Mouse (Mus musculus): ENCODE measurements at regions not wholly inside any gene's neighbourhood (a gene's known extent, or its start where the extent isn't known, plus 50 kb on each side); places are given as distances from the start of the nearest gene placed in this dataset.

GRCm38 (mm10) chr16:51809120-51809519 is 221.9 kb upstream of the Cblb start:
- Histone ChIP-seq H3K9ac (ENCODE audit: low read depth, low read length) (no peak overlapping the region), H3K4me3 (ENCODE audit: low read length) (no peak overlapping the region), H3K36me3 (ENCODE audit: control insufficient read depth, insufficient read depth, low read length) (no peaks in the 10 kb centered on the region), H3K9me3 (ENCODE audit: control insufficient read depth, low read length) (no peaks in the 10 kb centered on the region), H3K4me2 (ENCODE audit: low read length) (no peak overlapping the region), H3K27ac (ENCODE audit: low read depth, low read length) (no peak overlapping the region), H3K4me1 (ENCODE audit: control insufficient read depth, insufficient read depth, low read depth, low read length) (no peaks in the 10 kb centered on the region), H3K27me3 (replicated peaks; ENCODE audit: control insufficient read depth, insufficient read depth, low read length) (no peaks in the 10 kb centered on the region)
- ATAC-seq, result no peak
- 84% methylated on average over 2 of the region's 2 CpGs for WGBS

DNA sequence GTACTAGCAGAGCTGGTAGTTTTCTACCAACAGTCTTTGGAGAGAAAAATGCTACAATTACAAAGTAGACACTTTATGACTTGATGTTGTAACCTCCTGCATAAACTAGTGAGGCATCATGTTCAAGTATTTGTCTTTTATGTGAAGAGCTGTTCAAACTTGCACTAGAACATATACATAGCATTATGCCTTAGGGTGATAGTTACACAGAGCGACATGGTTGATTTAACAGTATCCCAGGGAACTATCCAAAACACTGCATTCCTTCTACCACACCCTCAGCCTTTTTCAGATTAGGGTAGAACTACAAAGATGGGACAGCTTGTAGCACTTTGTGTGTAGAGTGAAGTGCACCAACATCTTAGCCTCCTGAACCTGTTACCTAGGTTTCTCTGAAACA is 220.0 kb upstream of the Cblb start:
- H3K4me1 ChIP-seq (ENCODE audit: control insufficient read depth, insufficient read depth, low read depth, low read length), result no peaks in the 10 kb centered on the region
- no peaks in the 10 kb centered on the region for H3K36me3 ChIP-seq (ENCODE audit: control insufficient read depth, insufficient read depth, low read length)
- no peaks in the 10 kb centered on the region for H3K27me3 ChIP-seq (replicated peaks; ENCODE audit: control insufficient read depth, insufficient read depth, low read length)
- H3K4me3 ChIP-seq (ENCODE audit: low read length), result no peak overlapping the region
- 95% methylated on average over 1 of the region's 1 CpGs for WGBS
- H3K9me3 ChIP-seq (ENCODE audit: control insufficient read depth, low read length), result no peaks in the 10 kb centered on the region
- no peak overlapping the region for H3K9ac ChIP-seq (ENCODE audit: low read depth, low read length)
- no peak overlapping the region for H3K4me2 ChIP-seq (ENCODE audit: low read length)
- H3K27ac ChIP-seq (ENCODE audit: low read depth, low read length), result no peak overlapping the region
- no peak for ATAC-seq

DNA sequence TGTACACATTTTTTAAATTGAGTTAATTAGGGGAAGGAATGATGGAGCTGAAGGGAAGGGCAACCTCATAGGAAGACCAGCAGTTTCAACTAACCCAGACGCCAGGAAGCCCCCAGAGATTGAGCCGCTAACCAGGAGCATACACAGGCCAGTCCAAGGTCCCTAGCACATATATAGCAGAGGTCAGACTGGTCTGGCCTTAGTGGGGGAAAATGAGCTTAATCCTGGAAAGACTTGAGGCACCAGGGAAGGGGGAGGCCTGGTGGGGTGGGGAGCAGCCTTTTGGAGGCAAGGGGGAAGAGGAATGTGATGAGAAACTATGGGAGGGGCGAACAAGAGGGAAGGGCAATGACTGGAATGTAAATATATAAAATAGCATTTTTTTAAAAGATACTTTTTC is 188.3 kb upstream of the Cblb start:
- H3K27ac ChIP-seq (ENCODE audit: low read depth, low read length), result no peak overlapping the region
- no peaks in the 10 kb centered on the region for H3K9me3 ChIP-seq (ENCODE audit: control insufficient read depth, low read length)
- no peaks in the 10 kb centered on the region for H3K27me3 ChIP-seq (replicated peaks; ENCODE audit: control insufficient read depth, insufficient read depth, low read length)
- no peak overlapping the region for H3K4me3 ChIP-seq (ENCODE audit: low read length)
- no peaks in the 10 kb centered on the region for H3K4me1 ChIP-seq (ENCODE audit: control insufficient read depth, insufficient read depth, low read depth, low read length)
- H3K9ac ChIP-seq (ENCODE audit: low read depth, low read length), result no peak overlapping the region
- no peak overlapping the region for H3K4me2 ChIP-seq (ENCODE audit: low read length)
- ATAC-seq, result no peak
- 84% methylated on average over 3 of the region's 3 CpGs for WGBS
- H3K36me3 ChIP-seq (ENCODE audit: control insufficient read depth, insufficient read depth, low read length), result no peaks in the 10 kb centered on the region

DNA sequence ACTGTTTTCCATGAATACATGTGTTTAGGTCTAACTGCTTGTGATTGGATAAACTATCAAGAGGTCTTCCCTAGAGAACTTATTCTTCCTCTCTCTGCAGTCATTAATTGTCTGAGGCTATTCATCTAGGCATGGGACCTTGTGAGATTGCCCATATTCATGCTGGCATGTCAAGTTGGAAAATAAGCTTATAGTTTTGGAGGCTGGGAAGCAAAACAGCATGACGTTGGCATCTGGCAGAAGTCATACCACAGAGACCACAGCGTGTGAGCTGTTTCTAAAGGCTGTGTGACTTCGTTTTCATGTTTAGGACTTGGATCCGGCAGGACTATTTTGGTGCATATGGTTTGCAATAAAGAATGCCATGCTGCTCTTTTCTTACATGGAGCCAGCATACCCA is 185.5 kb upstream of the Cblb start:
- H3K27me3 ChIP-seq (replicated peaks; ENCODE audit: control insufficient read depth, insufficient read depth, low read length), result no peaks in the 10 kb centered on the region
- H3K27ac ChIP-seq (ENCODE audit: low read depth, low read length), result no peak overlapping the region
- H3K4me1 ChIP-seq (ENCODE audit: control insufficient read depth, insufficient read depth, low read depth, low read length), result no peaks in the 10 kb centered on the region
- 46% methylated on average over 4 of the region's 4 CpGs for WGBS
- no peak overlapping the region for H3K4me3 ChIP-seq (ENCODE audit: low read length)
- H3K4me2 ChIP-seq (ENCODE audit: low read length), result no peak overlapping the region
- H3K9ac ChIP-seq (ENCODE audit: low read depth, low read length), result no peak overlapping the region
- peak; percentile 94 for ATAC-seq
- H3K9me3 ChIP-seq (ENCODE audit: control insufficient read depth, low read length), result no peaks in the 10 kb centered on the region
- H3K36me3 ChIP-seq (ENCODE audit: control insufficient read depth, insufficient read depth, low read length), result no peaks in the 10 kb centered on the region

GRCm38 (mm10) chr16:51880711-51881110 is 150.3 kb upstream of the Cblb start:
- no peak for ATAC-seq
- Histone ChIP-seq H3K4me1 (ENCODE audit: control insufficient read depth, insufficient read depth, low read depth, low read length) (no peaks in the 10 kb centered on the region), H3K27me3 (replicated peaks; ENCODE audit: control insufficient read depth, insufficient read depth, low read length) (no peaks in the 10 kb centered on the region), H3K4me3 (ENCODE audit: low read length) (no peak overlapping the region), H3K4me2 (ENCODE audit: low read length) (no peak overlapping the region), H3K9ac (ENCODE audit: low read depth, low read length) (no peak overlapping the region), H3K9me3 (ENCODE audit: control insufficient read depth, low read length) (no peaks in the 10 kb centered on the region), H3K36me3 (ENCODE audit: control insufficient read depth, insufficient read depth, low read length) (no peaks in the 10 kb centered on the region), H3K27ac (ENCODE audit: low read depth, low read length) (no peak overlapping the region)
- 75% methylated on average over 4 of the region's 4 CpGs for WGBS

GRCm38 (mm10) chr16:51881127-51881526 is 149.9 kb upstream of the Cblb start:
- no peaks in the 10 kb centered on the region for H3K36me3 ChIP-seq (ENCODE audit: control insufficient read depth, insufficient read depth, low read length)
- H3K4me1 ChIP-seq (ENCODE audit: control insufficient read depth, insufficient read depth, low read depth, low read length), result no peaks in the 10 kb centered on the region
- WGBS, result 49% methylated on average over 2 of the region's 2 CpGs
- no peak overlapping the region for H3K9ac ChIP-seq (ENCODE audit: low read depth, low read length)
- no peak overlapping the region for H3K4me2 ChIP-seq (ENCODE audit: low read length)
- no peak overlapping the region for H3K27ac ChIP-seq (ENCODE audit: low read depth, low read length)
- H3K9me3 ChIP-seq (ENCODE audit: control insufficient read depth, low read length), result no peaks in the 10 kb centered on the region
- ATAC-seq, result no peak
- H3K27me3 ChIP-seq (replicated peaks; ENCODE audit: control insufficient read depth, insufficient read depth, low read length), result no peaks in the 10 kb centered on the region
- no peak overlapping the region for H3K4me3 ChIP-seq (ENCODE audit: low read length)

DNA sequence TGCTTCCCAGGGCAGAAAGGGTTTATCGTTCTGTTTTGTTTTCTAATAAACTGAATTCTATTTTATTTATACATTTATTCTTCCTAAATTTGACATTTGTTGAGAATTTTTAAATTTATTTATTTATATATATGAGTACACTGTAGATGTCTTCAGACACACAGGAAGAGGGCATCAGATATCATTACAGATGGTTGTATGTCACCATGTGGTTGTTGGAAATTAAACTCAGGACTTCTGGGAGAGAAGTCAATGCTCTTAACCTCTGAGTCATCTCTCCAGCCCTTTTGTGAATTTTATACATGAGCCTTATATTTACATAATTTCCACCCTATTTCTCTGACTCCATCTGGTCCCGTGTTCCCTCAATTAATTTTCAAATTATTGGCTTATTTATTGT is 147.2 kb upstream of the Cblb start:
- no peaks in the 10 kb centered on the region for H3K4me1 ChIP-seq (ENCODE audit: control insufficient read depth, insufficient read depth, low read depth, low read length)
- H3K4me3 ChIP-seq (ENCODE audit: low read length), result no peak overlapping the region
- H3K27ac ChIP-seq (ENCODE audit: low read depth, low read length), result no peak overlapping the region
- H3K36me3 ChIP-seq (ENCODE audit: control insufficient read depth, insufficient read depth, low read length), result no peaks in the 10 kb centered on the region
- no peak overlapping the region for H3K4me2 ChIP-seq (ENCODE audit: low read length)
- WGBS, result 79% methylated on average over 2 of the region's 2 CpGs
- H3K9me3 ChIP-seq (ENCODE audit: control insufficient read depth, low read length), result no peaks in the 10 kb centered on the region
- H3K9ac ChIP-seq (ENCODE audit: low read depth, low read length), result no peak overlapping the region
- H3K27me3 ChIP-seq (replicated peaks; ENCODE audit: control insufficient read depth, insufficient read depth, low read length), result no peaks in the 10 kb centered on the region
- no peak for ATAC-seq

GRCm38 (mm10) chr16:51887496-51887895 is 143.5 kb upstream of the Cblb start:
- Histone ChIP-seq H3K4me1 (ENCODE audit: control insufficient read depth, insufficient read depth, low read depth, low read length) (no peaks in the 10 kb centered on the region), H3K9ac (ENCODE audit: low read depth, low read length) (no peak overlapping the region), H3K36me3 (ENCODE audit: control insufficient read depth, insufficient read depth, low read length) (no peaks in the 10 kb centered on the region), H3K4me3 (ENCODE audit: low read length) (no peak overlapping the region), H3K4me2 (ENCODE audit: low read length) (no peak overlapping the region), H3K9me3 (ENCODE audit: control insufficient read depth, low read length) (no peaks in the 10 kb centered on the region), H3K27me3 (replicated peaks; ENCODE audit: control insufficient read depth, insufficient read depth, low read length) (no peaks in the 10 kb centered on the region), H3K27ac (ENCODE audit: low read depth, low read length) (no peak overlapping the region)
- WGBS, result 86% methylated on average over 5 of the region's 5 CpGs
- no peak for ATAC-seq

GRCm38 (mm10) chr16:51905588-51905987 is 125.4 kb upstream of the Cblb start:
- Histone ChIP-seq H3K9me3 (ENCODE audit: control insufficient read depth, low read length) (peaks cover 4% of the 10 kb centered on the region), H3K27ac (ENCODE audit: low read depth, low read length) (no peak overlapping the region), H3K4me2 (ENCODE audit: low read length) (no peak overlapping the region), H3K4me3 (ENCODE audit: low read length) (no peak overlapping the region), H3K36me3 (ENCODE audit: control insufficient read depth, insufficient read depth, low read length) (no peaks in the 10 kb centered on the region), H3K4me1 (ENCODE audit: control insufficient read depth, insufficient read depth, low read depth, low read length) (no peaks in the 10 kb centered on the region), H3K27me3 (replicated peaks; ENCODE audit: control insufficient read depth, insufficient read depth, low read length) (no peaks in the 10 kb centered on the region), H3K9ac (ENCODE audit: low read depth, low read length) (no peak overlapping the region)
- ATAC-seq, result no peak
- 92% methylated on average over 2 of the region's 2 CpGs for WGBS

GRCm38 (mm10) chr16:51906686-51907085 is 124.3 kb upstream of the Cblb start:
- no peak overlapping the region for H3K4me2 ChIP-seq (ENCODE audit: low read length)
- no peaks in the 10 kb centered on the region for H3K9me3 ChIP-seq (ENCODE audit: control insufficient read depth, low read length)
- H3K9ac ChIP-seq (ENCODE audit: low read depth, low read length), result no peak overlapping the region
- H3K27me3 ChIP-seq (replicated peaks; ENCODE audit: control insufficient read depth, insufficient read depth, low read length), result no peaks in the 10 kb centered on the region
- no peak overlapping the region for H3K27ac ChIP-seq (ENCODE audit: low read depth, low read length)
- no peaks in the 10 kb centered on the region for H3K36me3 ChIP-seq (ENCODE audit: control insufficient read depth, insufficient read depth, low read length)
- 84% methylated on average over 4 of the region's 4 CpGs for WGBS
- H3K4me1 ChIP-seq (ENCODE audit: control insufficient read depth, insufficient read depth, low read depth, low read length), result no peaks in the 10 kb centered on the region
- H3K4me3 ChIP-seq (ENCODE audit: low read length), result no peak overlapping the region
- no peak for ATAC-seq
